Mouse (Mus musculus) urinary bladder, adult 18-20 months (tissue): ENCODE measurements at regions not wholly inside any gene's neighbourhood (a gene's known extent, or its start where the extent isn't known, plus 50 kb on each side); places are given as distances from the start of the nearest gene placed in this dataset.
"Not testable (repeated sequence)": the region's sequence is repeated elsewhere in the genome, so short reads cannot be mapped to it uniquely, and the experiment has no call there.

ENCODE experiments used
- DNase-seq, 2 experiments: peaks; one replicate each; pipeline ENCODE4 v3.0.0; 2022; ENCODE audit warnings: low spot score in 2 of 2, mixed read lengths in 2 of 2

DNA sequence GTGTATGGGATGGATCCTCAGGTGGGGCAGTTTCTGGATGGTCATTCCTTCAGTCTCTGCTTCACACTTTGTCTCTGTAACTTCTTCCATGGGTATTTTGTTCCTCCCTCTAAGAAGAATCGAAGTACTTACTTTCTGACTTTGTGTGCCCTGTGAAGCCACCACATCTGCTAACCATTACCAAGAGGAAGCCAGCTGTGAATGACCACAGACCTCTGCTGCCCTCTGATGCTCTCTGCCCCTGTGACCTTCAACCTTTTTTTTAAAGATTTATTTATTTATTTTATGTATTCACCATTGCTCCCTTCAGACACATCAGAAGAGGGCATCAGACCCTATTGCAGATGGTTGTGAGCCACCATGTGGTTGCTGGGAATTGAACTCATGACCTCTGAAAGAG lies 475.7 kb upstream of the Gulo start:
- DNase-seq: not testable (repeated sequence)

DNA sequence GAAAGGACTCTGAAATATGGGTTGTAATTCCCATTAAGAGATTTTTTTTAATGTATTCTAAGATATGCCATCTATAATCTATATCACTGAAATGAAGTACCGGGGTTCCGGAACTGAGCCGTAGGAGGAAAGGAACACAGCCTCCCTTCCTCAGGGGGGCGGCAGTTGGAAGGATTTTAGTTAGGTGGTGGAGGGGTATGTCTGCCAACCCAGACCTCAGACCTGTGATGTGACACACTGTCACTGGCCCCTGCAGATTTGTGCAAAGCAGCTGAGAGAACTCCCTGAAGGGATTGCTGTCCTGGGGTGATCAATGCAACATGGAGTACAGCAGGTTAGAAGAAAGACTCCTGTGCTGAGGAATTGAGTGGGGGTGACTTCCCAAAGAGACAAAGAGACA lies 470.2 kb upstream of the Gulo start:
- DNase-seq: no peak

DNA sequence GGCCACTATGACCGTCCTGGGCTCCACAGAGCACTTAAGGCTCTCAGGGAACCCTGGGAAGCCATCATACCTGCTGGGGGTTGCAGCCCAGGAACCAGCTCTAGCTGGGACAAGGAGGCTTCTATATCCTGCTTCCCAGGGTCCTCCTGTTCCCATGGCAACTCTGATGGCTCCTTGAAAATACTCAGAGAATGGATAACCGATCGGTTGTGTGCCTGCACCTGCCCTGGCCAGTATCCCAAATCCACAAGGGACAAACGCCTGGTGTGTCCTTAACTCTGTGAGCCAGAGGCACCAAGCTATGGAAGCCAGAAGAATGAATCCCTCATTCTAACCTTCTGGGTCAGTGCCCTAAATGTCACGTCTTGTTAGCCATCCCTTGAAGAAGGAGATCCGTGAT lies 469.6 kb upstream of the Gulo start:
- DNase-seq: no peak

DNA sequence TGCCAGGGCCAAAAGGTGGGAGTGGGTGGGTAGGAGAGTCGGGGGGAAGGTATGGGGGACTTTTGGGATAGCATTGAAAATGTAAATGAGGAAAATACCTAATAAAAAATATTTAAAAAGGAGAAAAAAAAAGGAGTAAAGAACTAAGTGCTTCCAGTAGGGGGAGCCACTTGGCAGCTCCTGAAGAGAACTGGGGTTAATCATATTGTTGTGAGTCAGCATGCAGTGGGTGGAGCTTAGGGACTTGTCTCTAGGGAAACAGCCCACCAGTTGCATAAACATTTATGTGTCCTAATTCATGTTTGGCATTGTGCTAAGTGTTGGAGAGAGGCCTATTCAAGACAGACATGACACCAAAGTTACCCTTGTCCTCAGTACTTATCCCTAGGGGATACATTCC lies 466.0 kb upstream of the Gulo start:
- DNase-seq: no peak

DNA sequence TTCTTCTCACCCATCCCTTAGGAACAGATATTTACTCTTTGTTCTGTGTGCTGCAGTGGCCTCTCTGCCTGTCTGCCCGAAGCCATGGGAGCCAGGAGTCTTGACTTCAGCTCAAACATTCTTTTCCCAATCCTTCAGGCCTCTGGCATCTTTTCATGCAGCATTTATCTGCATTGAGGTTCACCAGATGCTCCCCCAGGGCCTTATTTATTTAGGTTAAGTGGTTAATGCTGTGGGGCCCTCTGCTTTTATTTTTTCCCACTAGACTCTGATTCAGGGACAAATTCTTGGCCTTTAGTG lies 464.2 kb upstream of the Gulo start:
- no peak for DNase-seq

DNA sequence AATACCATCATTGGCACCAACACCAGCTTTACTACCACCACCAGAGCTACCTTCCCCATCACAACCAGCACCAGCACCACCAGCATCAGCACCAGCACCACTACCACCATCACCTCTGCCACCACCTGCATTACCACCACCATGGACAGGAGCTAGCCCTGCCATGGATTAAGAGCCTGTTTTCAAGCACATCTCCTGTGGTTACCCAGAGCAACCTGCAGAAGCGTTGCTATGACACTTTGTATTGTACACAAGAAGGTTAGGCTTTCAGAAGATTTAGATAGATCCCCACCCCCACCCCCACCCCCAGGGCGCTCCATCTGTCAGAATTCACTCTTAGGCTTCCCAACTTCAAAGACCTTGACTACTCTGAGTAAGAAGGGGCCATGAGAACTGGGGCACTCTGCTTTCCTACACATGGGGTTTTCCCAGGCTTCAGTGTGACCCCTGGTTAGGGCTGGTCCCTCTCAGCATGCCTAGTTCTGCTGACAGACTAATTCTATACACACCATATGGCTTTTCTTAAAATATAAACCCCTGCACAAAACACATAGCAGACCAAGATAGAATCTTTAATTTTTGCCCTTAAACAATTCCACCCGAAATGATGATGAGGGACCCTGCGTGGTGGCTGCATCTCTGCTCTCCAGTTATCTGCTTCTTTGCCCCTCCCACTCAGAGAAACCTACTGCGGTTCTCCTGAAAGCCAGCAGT lies 463.7 kb upstream of the Gulo start:
- DNase-seq: no peak

DNA sequence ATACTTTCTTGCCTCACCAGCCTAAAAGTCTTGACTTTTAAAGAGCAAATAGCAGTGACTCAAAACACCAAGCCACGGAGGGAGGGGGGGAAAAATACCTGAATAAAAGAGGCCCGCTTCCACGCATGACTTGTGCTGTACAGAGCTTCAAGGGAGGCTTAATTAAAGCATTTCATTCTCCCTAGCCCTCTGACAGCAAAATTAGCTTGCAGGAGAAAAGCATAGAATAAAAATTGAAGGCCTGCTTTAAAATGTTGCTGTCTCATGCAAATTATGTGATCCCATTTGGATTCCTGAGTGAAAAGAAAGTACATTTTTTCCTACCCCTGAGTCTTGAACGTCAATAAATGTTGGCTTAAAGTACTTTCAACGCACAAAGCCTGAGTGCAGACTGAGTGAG lies 453.1 kb upstream of the Gulo start:
- no peak for DNase-seq

DNA sequence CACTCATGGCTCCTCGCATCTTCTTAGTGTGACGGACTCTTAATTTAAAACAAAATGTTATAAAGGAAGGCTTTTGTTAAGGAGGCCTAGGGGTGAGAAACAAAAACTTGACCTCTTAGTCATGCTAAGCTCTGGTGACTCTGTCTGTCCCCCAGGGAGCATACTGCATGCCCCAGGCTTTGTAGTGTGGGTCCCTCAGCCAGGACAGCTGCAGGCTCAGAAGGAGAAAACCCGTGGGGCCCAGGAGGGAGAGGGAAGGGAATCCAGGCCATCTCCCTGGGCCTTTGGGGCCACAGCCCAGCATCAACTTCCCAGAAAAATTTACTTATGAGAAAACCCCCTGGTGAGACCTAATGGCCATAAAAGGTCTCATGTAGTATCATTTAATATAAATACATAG lies 451.8 kb upstream of the Gulo start:
- no peak for DNase-seq

DNA sequence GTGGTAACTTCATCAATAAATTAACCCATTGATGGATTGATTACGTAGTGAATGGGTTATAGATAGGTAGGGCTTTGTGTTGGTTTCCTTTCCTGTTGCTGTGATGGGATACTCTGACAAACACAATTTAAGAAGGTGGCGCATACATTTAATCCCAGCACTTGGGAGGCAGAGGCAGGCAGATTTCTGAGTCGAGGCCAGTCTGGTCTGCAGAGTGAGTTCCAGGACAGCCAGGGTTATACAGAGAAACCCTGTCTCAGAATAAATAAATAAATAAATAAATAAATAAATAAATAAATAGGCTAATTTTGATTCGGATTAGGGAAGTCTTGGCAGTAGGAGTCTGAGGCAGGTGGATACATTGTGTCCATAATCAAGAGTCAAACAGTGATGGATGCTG lies 449.7 kb upstream of the Gulo start:
- DNase-seq: no peak

DNA sequence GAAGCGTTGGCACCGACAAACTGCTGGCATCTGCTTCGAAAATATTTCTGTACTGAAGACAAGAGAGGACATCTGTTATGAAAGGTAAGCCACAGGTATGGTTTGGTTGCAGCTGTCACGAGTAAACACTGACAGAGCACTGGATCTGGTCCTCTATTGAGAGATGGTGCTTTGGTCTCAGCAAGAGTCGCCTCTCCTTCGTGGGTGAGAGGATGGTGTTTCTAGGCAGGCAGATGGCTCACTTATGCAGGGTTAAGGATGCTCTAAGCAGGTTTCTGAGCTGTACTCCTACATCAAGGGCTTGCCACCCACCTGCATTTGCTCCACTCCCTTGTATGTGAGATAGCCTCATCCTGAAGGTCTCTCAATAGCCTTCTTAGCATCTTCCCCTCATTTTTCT lies 448.3 kb upstream of the Gulo start:
- no peak for DNase-seq

DNA sequence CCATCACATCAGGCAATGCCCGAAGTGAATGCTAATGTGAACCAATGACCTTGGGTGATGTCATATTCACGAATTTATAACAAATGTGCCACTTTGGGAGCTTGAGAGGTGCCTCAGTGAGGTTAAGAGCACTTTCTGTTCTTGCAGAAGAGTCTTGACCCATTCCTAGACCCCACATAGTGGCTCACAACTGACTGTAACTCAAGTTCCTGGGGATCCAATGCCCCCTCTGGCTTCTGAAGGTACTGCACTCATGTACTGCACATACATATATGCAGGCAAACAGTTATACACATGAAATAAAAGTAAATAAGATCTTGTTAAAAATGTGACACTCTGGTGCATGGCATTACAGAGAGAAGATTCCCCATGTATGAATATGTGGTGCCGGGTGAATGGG lies 443.8 kb upstream of the Gulo start:
- DNase-seq: no peak

DNA sequence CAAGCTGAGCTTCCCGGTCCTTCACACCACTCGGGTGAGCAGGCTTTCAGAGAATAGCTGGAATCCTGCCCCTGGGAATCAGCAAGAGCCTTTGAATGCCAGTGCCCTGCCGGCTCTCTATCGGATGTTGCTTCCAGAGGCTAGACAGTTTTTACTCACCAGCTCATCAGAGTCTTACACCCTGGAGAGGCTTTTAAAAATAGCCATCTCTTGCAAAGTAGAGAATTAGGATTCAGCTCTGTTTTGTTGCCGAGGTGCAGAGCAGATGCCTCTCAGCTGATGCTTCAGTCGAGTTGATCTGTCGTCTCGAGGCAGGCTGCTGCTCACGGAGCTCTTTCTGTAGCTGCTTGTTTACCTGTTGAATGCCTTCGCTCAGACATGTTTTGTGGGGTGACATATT lies 441.3 kb upstream of the Gulo start:
- no peak for DNase-seq

DNA sequence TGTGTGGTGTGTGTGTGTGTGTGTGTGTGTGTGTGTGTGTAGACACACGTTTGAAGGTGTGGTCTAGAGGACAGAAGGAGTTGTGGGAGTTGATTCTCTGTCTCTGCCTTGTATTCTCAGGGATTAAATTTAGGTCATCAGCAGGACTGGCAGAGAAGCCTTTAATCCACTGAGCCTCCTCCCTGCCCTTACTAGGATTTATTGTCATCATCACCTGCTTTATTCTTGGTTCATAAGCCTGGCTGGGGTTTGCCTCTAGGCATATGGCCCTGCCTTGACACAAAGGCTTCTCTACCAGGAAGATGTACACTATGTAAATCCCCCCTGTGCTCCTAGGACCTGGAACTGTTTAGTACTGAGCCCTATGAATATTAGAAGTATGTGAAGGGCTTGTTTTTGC lies 433.6 kb upstream of the Gulo start:
- no peak for DNase-seq

DNA sequence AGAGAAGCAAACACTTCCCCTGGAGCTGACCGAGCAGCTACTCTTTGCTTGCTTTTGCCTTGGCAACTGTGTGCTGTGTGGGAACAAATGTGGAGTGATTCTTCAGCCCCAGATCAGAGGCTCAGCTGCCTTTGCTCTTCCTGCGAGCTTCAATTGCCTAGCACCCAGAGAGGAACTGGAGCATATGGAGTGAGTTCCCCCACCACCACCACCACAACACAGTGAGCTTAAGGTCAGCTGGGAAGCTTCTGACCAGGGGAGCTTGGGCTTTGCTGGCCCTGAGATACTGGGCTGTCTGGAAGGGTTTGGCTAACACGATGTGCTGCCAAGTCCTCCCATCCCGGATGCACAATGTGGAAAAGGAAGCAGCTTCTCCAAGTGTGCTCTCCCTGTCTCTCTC lies 432.8 kb upstream of the Gulo start:
- peak in 1 of 2 experiments; percentile 34 for DNase-seq

DNA sequence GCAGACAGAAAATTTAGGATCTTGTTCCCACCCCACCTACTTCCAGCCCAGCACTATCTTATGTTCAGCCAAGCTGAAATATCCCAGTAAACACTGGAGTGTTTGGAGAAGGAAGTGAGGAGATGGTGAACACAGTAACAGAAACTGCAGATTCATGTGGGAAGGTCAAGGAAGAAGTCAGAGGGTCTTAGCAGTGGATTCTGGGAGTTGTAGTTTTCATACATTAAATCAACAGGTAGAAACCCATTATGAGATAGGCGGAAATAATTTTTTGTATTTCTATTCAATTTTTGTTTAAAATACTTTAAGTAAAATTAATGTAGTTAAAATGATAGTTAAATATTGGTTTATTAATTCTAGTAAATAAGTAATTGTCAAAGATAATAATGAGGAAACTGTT lies 429.6 kb upstream of the Gulo start:
- no peak for DNase-seq

DNA sequence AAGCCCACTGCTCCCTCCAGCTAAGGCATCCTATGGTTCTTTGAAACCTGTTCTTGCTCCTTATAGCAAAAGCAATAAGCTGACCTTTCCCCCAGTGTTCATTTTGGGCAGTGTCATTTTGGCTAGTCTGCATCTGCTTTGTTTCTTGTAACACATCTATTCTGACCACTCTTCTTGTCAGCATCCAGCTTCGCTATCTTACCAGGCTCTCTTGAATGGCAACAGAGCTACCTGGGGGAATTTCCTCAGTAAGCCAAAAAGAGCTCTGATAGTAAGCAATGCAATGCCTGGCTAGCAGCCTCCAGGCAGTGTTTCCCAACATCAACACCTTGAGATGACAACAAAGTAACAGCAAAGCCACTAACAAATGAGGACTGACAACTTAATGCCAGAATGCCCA lies 429.0 kb upstream of the Gulo start:
- no peak for DNase-seq

DNA sequence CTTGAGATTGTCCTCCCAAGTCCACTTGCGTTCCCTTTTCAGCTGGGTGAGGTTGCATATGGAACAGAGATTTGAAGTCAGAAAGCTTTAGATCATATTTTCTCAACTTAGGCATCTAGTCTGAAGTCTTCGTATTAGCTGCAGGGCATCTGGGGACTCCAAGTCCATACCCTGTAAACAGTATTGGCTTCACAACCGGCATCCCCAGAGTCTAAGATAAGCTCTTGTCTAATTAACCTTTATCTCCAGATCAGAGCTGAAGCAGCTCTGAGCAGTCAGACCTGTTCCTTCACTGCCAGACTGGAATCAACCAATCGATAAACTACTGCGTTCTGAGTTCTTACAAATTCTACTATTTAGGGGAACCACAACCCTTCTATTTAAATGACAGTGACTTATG lies 422.6 kb upstream of the Gulo start:
- no peak for DNase-seq

DNA sequence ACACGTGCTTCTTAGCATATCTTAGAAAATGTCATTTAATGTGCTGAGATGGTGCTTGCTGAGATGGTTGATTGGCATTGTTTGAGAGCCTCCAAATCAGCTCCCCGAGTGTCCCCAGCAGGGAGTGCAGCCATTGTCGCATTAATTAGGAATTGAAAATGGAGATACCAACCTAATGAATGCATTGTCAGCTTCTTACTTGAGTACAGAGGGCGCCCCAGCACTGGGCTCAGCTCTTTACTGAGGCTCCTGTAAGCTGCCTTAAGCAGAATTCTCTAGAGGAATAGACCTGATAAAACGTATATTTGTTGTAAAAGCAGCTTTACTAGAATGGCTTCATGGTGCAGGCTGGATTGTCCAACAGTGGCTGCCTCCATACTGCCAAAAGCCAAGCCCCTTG lies 415.1 kb upstream of the Gulo start:
- DNase-seq: no peak
